Mouse (Mus musculus) hindbrain, postnatal 0 days (tissue): ENCODE measurements around the gene Ndufv1. TPM values are rescaled to one million over a fixed set of nuclear protein-coding genes. Genes with fewer than 3 reads are reported as not detected.

Source experiments
- ATAC-seq: fragments of 200-750 bp; cut with Nextera tagmentation; 2 replicates; pipeline ENCODE4 v1.8.0; 2017; ENCODE audit warnings: mild to moderate bottlenecking, moderate TSS enrichment, moderate library complexity
- DNase-seq: peaks from one replicate; pipeline ENCODE4 v3.0.0-alpha.2; 2015; ENCODE audit warnings: low spot score
- H3K27ac ChIP-seq: fragments of 300-500 bp; sonication (generic); 2 replicates; pipeline ENCODE4 v1.5.1; 2014; ENCODE audit warnings: mild to moderate bottlenecking
- H3K27me3 ChIP-seq: fragments of 300-500 bp; sonication (generic); 2 replicates; pipeline ENCODE4 v1.6.1; 2014; ENCODE audit warnings: low read length, mixed read lengths; ENCODE audit not compliant: insufficient read depth
- H3K36me3 ChIP-seq: fragments of 300-500 bp; sonication (generic); 2 replicates; pipeline ENCODE4 v1.6.1; 2014; ENCODE audit warnings: low read length, mixed read lengths; ENCODE audit not compliant: insufficient read depth
- H3K4me1 ChIP-seq: fragments of 300-500 bp; sonication (generic); 2 replicates; pipeline ENCODE4 v1.6.1; 2014; ENCODE audit warnings: antibody characterized with exemption, low read length, mixed read lengths; ENCODE audit not compliant: insufficient read depth
- H3K4me2 ChIP-seq: fragments of 300-500 bp; sonication (generic); 2 replicates; pipeline ENCODE4 v1.6.1; 2014; ENCODE audit warnings: low read depth, mild to moderate bottlenecking, low read length, moderate library complexity, mixed read lengths
- H3K4me3 ChIP-seq: fragments of 300-500 bp; sonication (generic); 2 replicates; pipeline ENCODE4 v1.5.1; 2014; ENCODE audit warnings: low read length
- H3K9ac ChIP-seq: fragments of 300-500 bp; sonication (generic); replicated peaks from 2 replicates; pipeline ENCODE4 v1.6.1; 2014; ENCODE audit warnings: mild to moderate bottlenecking, low read length, moderate library complexity, mixed read lengths
- H3K9me3 ChIP-seq: fragments of 300-500 bp; sonication (generic); 2 replicates; pipeline ENCODE4 v1.6.1; 2016; ENCODE audit warnings: low read length, mixed read lengths
- CTCF ChIP-seq: IDR thresholded peaks from 2 replicates; pipeline ENCODE4 v1.5.1; 2016; ENCODE audit warnings: antibody characterized with exemption, control low read depth, low read depth
- WGBS: fragments of 180-500 bp; shearing (Covaris S2); extraction: QIAGEN DNeasy Blood & Tissue Kit; methylation state at CpG from one replicate; pipeline ENCODE4 v1.1.7; 2014; 5-methylcytosine and 5-hydroxymethylcytosine counted together
- polyA plus RNA-seq: library from polyadenylated mRNA; unstranded; fragments of >200 nt; fragmentation: Nextera tagmentation; extraction: Ambion mirVana; gene quantifications from 2 replicates; pipeline ENCODE4 v1.2.1, GENCODE M21; 2015
- total RNA-seq: library from RNA; depleted of rRNA; stranded (reverse); fragments of >200 nt; gene quantifications from 2 replicates; pipeline ENCODE4 v1.2.3, GENCODE M21; 2014

The Ndufv1 gene
- total and polyA plus RNA-seq, 2 experiments from 2014 or later, result 203 to 285 TPM

- Histone ChIP-seq H3K36me3 (no peaks in the 10 kb centered on the region), H3K4me3 (no peak overlapping the region), H3K4me1 (no peaks in the 10 kb centered on the region), H3K9ac (no peak overlapping the region), H3K27ac (no peak overlapping the region), H3K4me2 (no peak overlapping the region), H3K27me3 (no peaks in the 10 kb centered on the region), H3K9me3 (no peaks in the 10 kb centered on the region)
- no peak for DNase-seq
- WGBS, result 68% methylated on average over 10 of the region's 10 CpGs
- ATAC-seq, result no peak
- TF ChIP-seq CTCF, result no peak
Observed at GRCm38 (mm10) chr19:4017921-4018587, 5.4 kb upstream of the Ndufv1 start.

- no peak overlapping the region for H3K27ac ChIP-seq
- peaks cover 6% of the 10 kb centered on the region for H3K4me1 ChIP-seq
- H3K9me3 ChIP-seq, result no peaks in the 10 kb centered on the region
- ATAC-seq, result no peak
- H3K4me2 ChIP-seq, result no peak overlapping the region
- DNase-seq, result no peak
- no peak for TF ChIP-seq CTCF
- no peak overlapping the region for H3K4me3 ChIP-seq
- H3K36me3 ChIP-seq, result no peaks in the 10 kb centered on the region
- no peaks in the 10 kb centered on the region for H3K27me3 ChIP-seq
- no peak overlapping the region for H3K9ac ChIP-seq
- WGBS, result 63% methylated on average over 5 of the region's 5 CpGs
Observed at GRCm38 (mm10) chr19:4015635-4016034, 3.0 kb upstream of the Ndufv1 start.

- Histone ChIP-seq H3K4me2 (no peak overlapping the region), H3K36me3 (peaks cover 4% of the 10 kb centered on the region; the same call in 1 of the 2 replicates), H3K4me1 (peaks cover 6% of the 10 kb centered on the region), H3K4me3 (no peak overlapping the region), H3K9ac (no peak overlapping the region), H3K9me3 (no peaks in the 10 kb centered on the region), H3K27ac (no peak overlapping the region), H3K27me3 (no peaks in the 10 kb centered on the region)
- ATAC-seq (no peak), DNase-seq (no peak)
- no peak for TF ChIP-seq CTCF
Observed at GRCm38 (mm10) chr19:4014802-4015201, 2.2 kb upstream of the Ndufv1 start.

GRCm38 (mm10) chr19:4013066-4013465, 460 bp upstream of the Ndufv1 start:
- H3K4me3 ChIP-seq, result peak overlapping the region; percentile 90
- DNase-seq, result no peak
- H3K9me3 ChIP-seq, result no peaks in the 10 kb centered on the region
- H3K4me1 ChIP-seq, result peaks cover 6% of the 10 kb centered on the region
- WGBS, result 23% methylated on average over 9 of the region's 9 CpGs
- H3K9ac ChIP-seq, result peak overlapping the region; percentile 33; the same call in 1 of the 2 replicates
- H3K36me3 ChIP-seq, result peaks cover 21% of the 10 kb centered on the region
- no peak overlapping the region for H3K27ac ChIP-seq
- H3K27me3 ChIP-seq, result no peaks in the 10 kb centered on the region
- H3K4me2 ChIP-seq, result peak overlapping the region; percentile 78
- no peak for TF ChIP-seq CTCF
- no peak for ATAC-seq

- ATAC-seq, result no peak
- H3K4me2 ChIP-seq, result no peak overlapping the region
- no peaks in the 10 kb centered on the region for H3K9me3 ChIP-seq
- H3K4me1 ChIP-seq, result peaks cover 6% of the 10 kb centered on the region
- no peak for TF ChIP-seq CTCF
- H3K27me3 ChIP-seq, result no peaks in the 10 kb centered on the region
- DNase-seq, result no peak
- peaks cover 40% of the 10 kb centered on the region for H3K36me3 ChIP-seq
- WGBS, result 94% methylated on average over 5 of the region's 5 CpGs
- no peak overlapping the region for H3K9ac ChIP-seq
- H3K4me3 ChIP-seq, result no peak overlapping the region
- no peak overlapping the region for H3K27ac ChIP-seq
Observed at GRCm38 (mm10) chr19:4011086-4011485, 1.5 kb downstream of the Ndufv1 start.

GRCm38 (mm10) chr19:4005971-4006370, 6.6 kb downstream of the Ndufv1 start:
- no peaks in the 10 kb centered on the region for H3K27me3 ChIP-seq
- no peak for ATAC-seq
- WGBS, result 97% methylated on average over 8 of the region's 8 CpGs
- H3K9ac ChIP-seq, result no peak overlapping the region
- no peaks in the 10 kb centered on the region for H3K9me3 ChIP-seq
- no peak overlapping the region for H3K4me2 ChIP-seq
- DNase-seq, result no peak
- no peak overlapping the region for H3K27ac ChIP-seq
- peaks cover 44% of the 10 kb centered on the region for H3K36me3 ChIP-seq
- no peak for TF ChIP-seq CTCF
- peaks cover 7% of the 10 kb centered on the region; the same call in 1 of the 2 replicates for H3K4me1 ChIP-seq
- H3K4me3 ChIP-seq, result no peak overlapping the region

- Histone ChIP-seq H3K27me3 (no peaks in the 10 kb centered on the region), H3K4me3 (no peak overlapping the region), H3K4me2 (no peak overlapping the region), H3K9me3 (no peaks in the 10 kb centered on the region), H3K9ac (no peak overlapping the region), H3K4me1 (peaks cover 9% of the 10 kb centered on the region; the same call in 1 of the 2 replicates), H3K36me3 (peaks cover 43% of the 10 kb centered on the region), H3K27ac (no peak overlapping the region)
- TF ChIP-seq CTCF, result no peak
- ATAC-seq (no peak), DNase-seq (no peak)
- WGBS, result 87% methylated on average over 9 of the region's 9 CpGs
Observed at GRCm38 (mm10) chr19:4005091-4005490, 7.5 kb downstream of the Ndufv1 start.
